Mouse (Mus musculus) hindbrain, embryonic 16.5 days (tissue): ENCODE data around the gene Hist1h1d. TPM values are rescaled to one million over a fixed set of nuclear protein-coding genes. Genes with fewer than 3 reads are reported as not detected.
"Not testable (repeated sequence)": the region's sequence is repeated elsewhere in the genome, so short reads cannot be mapped to it uniquely, and the experiment has no call there.

Source experiments
- ATAC-seq: fragments of 200-750 bp; cut with Nextera tagmentation; 2 replicates; pipeline ENCODE4 v1.8.0; 2017; ENCODE audit warnings: moderate TSS enrichment, moderate library complexity
- H3K27ac ChIP-seq: fragments of 300-500 bp; sonication (generic); 2 replicates; pipeline ENCODE4 v1.5.1; 2014; ENCODE audit warnings: low read depth, mild to moderate bottlenecking, control low read depth, low read length, moderate library complexity
- H3K27me3 ChIP-seq: fragments of 300-500 bp; sonication (generic); replicated peaks from 2 replicates; pipeline ENCODE4 v1.6.1; 2014; ENCODE audit warnings: low read length; ENCODE audit not compliant: control insufficient read depth, insufficient read depth
- H3K36me3 ChIP-seq: fragments of 300-500 bp; sonication (generic); 2 replicates; pipeline ENCODE4 v1.6.1; 2014; ENCODE audit warnings: mild to moderate bottlenecking, low read length, moderate library complexity, mixed read lengths; ENCODE audit not compliant: control insufficient read depth, insufficient read depth
- H3K4me1 ChIP-seq: fragments of 300-500 bp; sonication (generic); 2 replicates; pipeline ENCODE4 v1.6.1; 2014; ENCODE audit warnings: low read depth, low read length; ENCODE audit not compliant: control insufficient read depth, insufficient read depth
- H3K4me2 ChIP-seq: fragments of 300-500 bp; sonication (generic); 2 replicates; pipeline ENCODE4 v1.6.1; 2014; ENCODE audit warnings: mild to moderate bottlenecking, low read length, control low read depth, moderate library complexity
- H3K4me3 ChIP-seq: fragments of 300-500 bp; sonication (generic); 2 replicates; pipeline ENCODE4 v1.5.1; 2014; ENCODE audit warnings: mild to moderate bottlenecking, low read length, control low read depth, moderate library complexity
- H3K9ac ChIP-seq: fragments of 300-500 bp; sonication (generic); 2 replicates; pipeline ENCODE4 v1.6.1; 2014; ENCODE audit warnings: low read depth, mild to moderate bottlenecking, control low read depth, low read length, moderate library complexity
- H3K9me3 ChIP-seq: fragments of 300-500 bp; sonication (generic); 2 replicates; pipeline ENCODE4 v1.6.1; 2014; ENCODE audit warnings: mild to moderate bottlenecking, low read length, moderate library complexity; ENCODE audit not compliant: control insufficient read depth
- WGBS: fragments of 180-500 bp; shearing (Covaris S2); extraction: QIAGEN DNeasy Blood & Tissue Kit; methylation state at CpG from one replicate; pipeline ENCODE4 v1.1.7; 2014; 5-methylcytosine and 5-hydroxymethylcytosine counted together
- polyA plus RNA-seq: library from polyadenylated mRNA; unstranded; fragments of >200 nt; fragmentation: Nextera tagmentation; extraction: Ambion mirVana; gene quantifications from 2 replicates; pipeline ENCODE4 v1.2.1, GENCODE M21; 2015

The Hist1h1d gene
- polyA plus RNA-seq, 1 experiment from 2014 or later = 0.10 TPM

- peaks cover 18% of the 10 kb centered on the region for H3K4me1 ChIP-seq
- H3K9me3 ChIP-seq = no peaks in the 10 kb centered on the region
- H3K27ac ChIP-seq = peak overlapping the region; percentile 55
- H3K27me3 ChIP-seq = no peaks in the 10 kb centered on the region
- peak overlapping the region; percentile 66 for H3K4me2 ChIP-seq
- no peak for ATAC-seq
- peak overlapping the region; percentile 50 for H3K4me3 ChIP-seq
- H3K9ac ChIP-seq = peak overlapping the region; percentile 14; the same call in 1 of the 2 replicates
- no peaks in the 10 kb centered on the region for H3K36me3 ChIP-seq
These were observed 31.3 kb downstream of the Hist1h1d start for GRCm38 (mm10) chr13:23584331-23584730.

GRCm38 (mm10) chr13:23585029-23585441 is 32.0 kb downstream of the Hist1h1d start:
- Histone ChIP-seq H3K4me3 (peak overlapping the region; percentile 50), H3K27me3 (no peaks in the 10 kb centered on the region), H3K36me3 (no peaks in the 10 kb centered on the region), H3K4me1 (peaks cover 18% of the 10 kb centered on the region), H3K9ac (peak overlapping the region; percentile 63), H3K27ac (peak overlapping the region; percentile 75), H3K9me3 (no peaks in the 10 kb centered on the region), H3K4me2 (peak overlapping the region; percentile 66)
- ATAC-seq = no peak
- WGBS = under 1% methylated on average over 21 of the region's 21 CpGs

DNA sequence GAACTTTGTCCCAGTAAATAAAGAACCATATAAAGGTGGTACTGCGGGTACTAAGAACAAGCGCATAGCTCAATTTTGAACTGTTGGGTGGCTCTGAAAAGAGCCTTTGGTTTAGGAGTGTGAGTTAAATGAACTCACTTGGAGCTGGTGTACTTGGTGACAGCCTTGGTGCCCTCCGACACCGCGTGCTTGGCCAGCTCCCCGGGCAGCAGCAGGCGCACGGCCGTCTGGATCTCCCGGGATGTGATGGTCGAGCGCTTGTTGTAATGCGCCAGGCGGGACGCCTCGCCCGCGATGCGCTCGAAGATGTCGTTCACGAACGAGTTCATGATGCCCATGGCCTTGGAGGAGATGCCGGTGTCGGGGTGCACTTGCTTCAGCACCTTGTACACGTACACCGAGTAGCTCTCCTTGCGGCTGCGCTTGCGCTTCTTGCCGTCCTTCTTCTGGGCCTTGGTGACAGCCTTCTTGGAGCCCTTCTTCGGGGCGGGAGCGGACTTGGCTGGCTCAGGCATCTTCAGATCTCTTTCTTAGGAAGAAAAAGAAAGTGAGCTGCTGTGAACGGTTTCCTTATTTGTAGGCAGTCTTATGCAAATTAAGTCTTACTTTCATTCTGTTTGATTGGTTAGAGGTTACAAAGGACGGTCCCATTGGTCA is 32.5 kb downstream of the Hist1h1d start:
- peak; percentile 90 for ATAC-seq
- Histone ChIP-seq H3K4me2 (peak overlapping the region; percentile 66), H3K27ac (peak overlapping the region; percentile 75), H3K4me3 (peak overlapping the region; percentile 50), H3K4me1 (peaks cover 18% of the 10 kb centered on the region), H3K9ac (peak overlapping the region; percentile 63)
- not testable (repeated sequence) for H3K27me3 ChIP-seq, H3K9me3 ChIP-seq, H3K36me3 ChIP-seq
- WGBS = 0% methylated on average over 21 of the region's 36 CpGs

DNA sequence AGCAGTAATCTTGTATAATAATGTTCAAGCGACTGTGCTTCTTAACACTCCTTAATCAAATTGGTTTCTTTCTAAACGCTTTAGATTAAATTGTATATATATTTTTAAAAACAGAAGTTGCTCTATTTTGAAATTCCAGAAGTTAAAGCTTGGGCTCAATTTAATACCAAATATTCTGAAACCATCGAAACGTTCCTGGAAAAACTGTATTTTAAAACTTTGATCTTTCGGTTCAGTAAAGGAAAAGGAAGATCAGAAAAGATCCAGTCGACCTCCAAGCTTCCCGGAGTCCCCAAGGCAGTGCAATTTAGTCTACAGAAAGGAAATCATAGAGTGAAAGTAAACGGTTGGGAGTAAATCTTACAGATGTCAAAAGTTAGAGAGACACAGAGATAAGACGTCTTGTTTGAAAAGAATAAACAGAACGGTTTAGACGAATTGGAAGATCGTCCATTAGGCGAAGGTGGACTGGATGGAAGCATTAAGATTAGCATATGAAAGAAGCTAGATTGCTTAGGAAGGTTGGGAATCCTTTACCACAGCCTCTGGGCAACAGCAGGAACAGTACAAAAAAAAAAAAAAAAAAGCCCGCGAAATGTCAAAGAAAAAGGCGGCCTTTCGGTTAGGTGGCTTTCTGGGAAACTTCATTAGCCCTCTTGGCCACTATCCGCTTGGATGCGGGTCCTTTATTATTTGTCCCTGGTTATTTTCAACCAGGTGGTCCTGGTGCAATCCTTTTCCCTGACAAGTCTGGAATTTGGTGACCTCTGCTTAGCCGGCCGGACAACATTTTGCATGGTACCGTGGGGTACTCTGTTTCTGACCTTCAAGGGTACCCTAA is 33.3 kb downstream of the Hist1h1d start:
- Histone ChIP-seq H3K36me3 (no peaks in the 10 kb centered on the region), H3K4me3 (peak overlapping the region; percentile 50), H3K9ac (peak overlapping the region; percentile 48)

DNA sequence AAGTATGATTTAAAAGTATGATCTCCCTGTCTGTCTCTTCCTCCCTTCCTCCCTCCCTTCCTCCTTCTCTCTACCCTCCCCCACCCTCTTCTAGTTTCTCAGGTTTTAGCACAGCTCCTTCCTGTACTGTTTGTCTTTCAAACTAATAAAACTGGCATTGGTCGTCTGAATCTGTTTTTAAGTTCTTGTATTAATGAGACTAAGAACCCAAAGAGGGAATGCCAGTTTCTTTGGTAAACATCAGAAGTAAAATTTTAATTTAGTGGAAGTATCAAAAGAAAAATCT is 33.8 kb downstream of the Hist1h1d start:
- Histone ChIP-seq H3K9me3 (no peaks in the 10 kb centered on the region), H3K9ac (peak overlapping the region; percentile 48; the same call in 1 of the 2 replicates), H3K4me3 (peak overlapping the region; percentile 32), H3K4me1 (peaks cover 17% of the 10 kb centered on the region), H3K27me3 (no peaks in the 10 kb centered on the region), H3K4me2 (peak overlapping the region; percentile 66), H3K36me3 (no peaks in the 10 kb centered on the region), H3K27ac (peak overlapping the region; percentile 75)
- ATAC-seq = no peak
- WGBS = 2% methylated on average over 1 of the region's 1 CpGs

More for the DNA sequence above, 33.3 kb downstream of the Hist1h1d start:
- peak overlapping the region; percentile 75 for H3K27ac ChIP-seq
- H3K9me3 ChIP-seq = no peaks in the 10 kb centered on the region
- peaks cover 18% of the 10 kb centered on the region for H3K4me1 ChIP-seq
- 1% methylated on average over 22 of the region's 22 CpGs for WGBS
- ATAC-seq = no peak
- no peaks in the 10 kb centered on the region for H3K27me3 ChIP-seq
- H3K4me2 ChIP-seq = peak overlapping the region; percentile 66

GRCm38 (mm10) chr13:23591206-23591605 is 38.1 kb downstream of the Hist1h1d start:
- Histone ChIP-seq H3K36me3 (no peaks in the 10 kb centered on the region), H3K9ac (no peak overlapping the region), H3K27me3 (no peaks in the 10 kb centered on the region), H3K27ac (no peak overlapping the region), H3K9me3 (no peaks in the 10 kb centered on the region), H3K4me3 (no peak overlapping the region), H3K4me2 (no peak overlapping the region), H3K4me1 (peaks cover 7% of the 10 kb centered on the region)
- ATAC-seq = no peak
- 97% methylated on average over 7 of the region's 7 CpGs for WGBS

- WGBS = 91% methylated on average over 7 of the region's 7 CpGs
- H3K27ac ChIP-seq, H3K4me3 ChIP-seq, H3K4me2 ChIP-seq, ATAC-seq, H3K4me1 ChIP-seq, H3K9me3 ChIP-seq, H3K27me3 ChIP-seq, H3K9ac ChIP-seq, H3K36me3 ChIP-seq: not testable (repeated sequence)
These were observed 38.8 kb downstream of the Hist1h1d start for GRCm38 (mm10) chr13:23591886-23592285.

DNA sequence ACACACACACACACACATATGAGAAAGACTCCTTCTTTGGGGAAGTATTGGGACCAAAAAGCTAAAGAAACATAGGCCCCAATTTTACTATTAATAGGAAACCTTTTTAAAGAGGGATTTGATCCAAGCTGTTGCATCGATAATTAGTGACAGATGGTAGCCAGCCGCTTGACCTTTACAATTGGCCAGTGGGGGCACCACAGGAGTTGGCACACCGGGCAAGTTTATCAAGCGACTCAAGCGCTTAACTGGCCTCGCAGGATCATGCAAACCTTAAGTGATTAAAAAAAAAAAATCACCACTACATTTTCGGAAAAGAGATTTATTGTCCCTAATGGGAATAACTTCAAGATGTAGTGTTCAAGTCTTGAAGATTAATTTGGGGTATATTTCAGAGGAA is 39.6 kb downstream of the Hist1h1d start:
- no peaks in the 10 kb centered on the region for H3K9me3 ChIP-seq
- no peak overlapping the region for H3K27ac ChIP-seq
- H3K4me1 ChIP-seq = no peaks in the 10 kb centered on the region
- no peak for ATAC-seq
- H3K36me3 ChIP-seq = no peaks in the 10 kb centered on the region
- H3K4me3 ChIP-seq = no peak overlapping the region
- H3K27me3 ChIP-seq = no peaks in the 10 kb centered on the region
- 81% methylated on average over 7 of the region's 7 CpGs for WGBS
- H3K9ac ChIP-seq = no peak overlapping the region
- no peak overlapping the region for H3K4me2 ChIP-seq

DNA sequence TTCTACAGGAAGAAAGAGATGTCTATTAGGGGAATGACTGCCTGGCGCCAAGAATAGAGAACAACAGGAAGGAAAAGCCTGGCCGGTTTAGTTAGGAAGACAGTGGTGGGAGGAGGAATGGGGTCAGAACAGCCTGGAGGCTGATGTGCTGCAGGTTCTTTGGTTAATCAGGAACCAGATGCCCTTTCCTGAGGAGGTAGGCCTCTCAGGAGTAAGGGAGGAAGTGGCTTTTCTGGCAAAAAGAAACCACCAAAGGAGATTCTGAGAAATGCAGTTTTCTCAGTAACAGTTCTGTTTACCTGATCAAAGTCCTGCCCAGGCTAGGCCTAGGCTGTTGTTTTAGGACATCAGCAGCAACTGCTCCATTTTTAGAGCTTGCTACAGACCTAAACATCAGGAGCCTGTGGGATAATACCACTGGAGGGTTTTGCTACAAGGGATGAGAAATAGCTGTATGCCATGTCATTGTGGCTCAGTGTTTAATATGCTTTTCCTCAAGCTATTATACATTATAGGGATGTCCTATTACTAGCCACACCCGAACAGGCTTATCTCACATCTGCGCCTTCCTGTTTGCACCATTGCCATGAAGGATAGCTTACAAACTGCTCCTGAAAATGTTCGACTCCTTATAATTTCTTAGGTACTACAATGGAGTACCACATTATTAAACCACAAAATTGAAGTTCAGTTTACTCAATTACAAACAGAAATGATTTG is 40.1 kb downstream of the Hist1h1d start:
- Histone ChIP-seq H3K4me3 (no peak overlapping the region), H3K4me1 (no peaks in the 10 kb centered on the region), H3K9ac (no peak overlapping the region), H3K27me3 (no peaks in the 10 kb centered on the region), H3K4me2 (no peak overlapping the region), H3K9me3 (no peaks in the 10 kb centered on the region), H3K27ac (no peak overlapping the region), H3K36me3 (no peaks in the 10 kb centered on the region)
- ATAC-seq = no peak
- 85% methylated on average over 5 of the region's 5 CpGs for WGBS
